Mouse (Mus musculus): Measurements from ENCODE around the gene Uckl1. TPM values are rescaled to one million over a fixed set of nuclear protein-coding genes. Genes with fewer than 3 reads are reported as not detected.

Gene Uckl1
- polyA plus RNA-seq, 1 experiment from 2014 or later = 54.6 TPM

- Histone ChIP-seq H3K4me2 (no peak overlapping the region), H3K9ac (no peak overlapping the region), H3K9me3 (replicated peaks) (no peaks in the 10 kb centered on the region), H3K4me1 (peaks cover 20% of the 10 kb centered on the region), H3K27ac (no peak overlapping the region), H3K4me3 (no peak overlapping the region), H3K27me3 (no peaks in the 10 kb centered on the region), H3K36me3 (ENCODE audit: poor library complexity, severe bottlenecking) (peaks cover 71% of the 10 kb centered on the region)
- WGBS = 91% methylated on average over 11 of the region's 11 CpGs
- ATAC-seq = no peak
Measured at GRCm38 (mm10) chr2:181588229-181588780, 3.6 kb upstream of the Uckl1 start.

GRCm38 (mm10) chr2:181587796-181588195 is 3.1 kb upstream of the Uckl1 start:
- H3K36me3 ChIP-seq (ENCODE audit: poor library complexity, severe bottlenecking) = peaks cover 71% of the 10 kb centered on the region
- no peak for ATAC-seq
- H3K27me3 ChIP-seq = no peaks in the 10 kb centered on the region
- H3K4me2 ChIP-seq = no peak overlapping the region
- no peak overlapping the region for H3K9ac ChIP-seq
- H3K4me3 ChIP-seq = no peak overlapping the region
- no peak overlapping the region for H3K27ac ChIP-seq
- H3K4me1 ChIP-seq = peaks cover 15% of the 10 kb centered on the region
- H3K9me3 ChIP-seq (replicated peaks) = no peaks in the 10 kb centered on the region
- 83% methylated on average over 6 of the region's 6 CpGs for WGBS

- H3K4me2 ChIP-seq = no peak overlapping the region
- no peak overlapping the region for H3K27ac ChIP-seq
- H3K9ac ChIP-seq = no peak overlapping the region
- peaks cover 12% of the 10 kb centered on the region for H3K4me1 ChIP-seq
- 95% methylated on average over 3 of the region's 3 CpGs for WGBS
- ATAC-seq = no peak
- H3K9me3 ChIP-seq (replicated peaks) = no peaks in the 10 kb centered on the region
- no peaks in the 10 kb centered on the region for H3K27me3 ChIP-seq
- H3K36me3 ChIP-seq (ENCODE audit: poor library complexity, severe bottlenecking) = peaks cover 71% of the 10 kb centered on the region
- H3K4me3 ChIP-seq = no peak overlapping the region
Measured at GRCm38 (mm10) chr2:181586124-181586523, 1.4 kb upstream of the Uckl1 start.

GRCm38 (mm10) chr2:181585506-181585905 is 814 bp upstream of the Uckl1 start:
- Histone ChIP-seq H3K9me3 (replicated peaks) (no peaks in the 10 kb centered on the region), H3K9ac (no peak overlapping the region), H3K27ac (no peak overlapping the region), H3K36me3 (ENCODE audit: poor library complexity, severe bottlenecking) (peaks cover 71% of the 10 kb centered on the region), H3K4me1 (peaks cover 10% of the 10 kb centered on the region), H3K4me2 (no peak overlapping the region), H3K4me3 (no peak overlapping the region), H3K27me3 (no peaks in the 10 kb centered on the region)
- ATAC-seq = no peak
- WGBS = 91% methylated on average over 5 of the region's 5 CpGs

GRCm38 (mm10) chr2:181583460-181584257 is 1.0 kb downstream of the Uckl1 start:
- 90% methylated on average over 3 of the region's 3 CpGs for WGBS
- no peak overlapping the region for H3K9ac ChIP-seq
- H3K4me2 ChIP-seq = no peak overlapping the region
- H3K9me3 ChIP-seq (replicated peaks) = no peaks in the 10 kb centered on the region
- H3K4me1 ChIP-seq = peaks cover 16% of the 10 kb centered on the region
- H3K27me3 ChIP-seq = no peaks in the 10 kb centered on the region
- no peak for ATAC-seq
- H3K27ac ChIP-seq = no peak overlapping the region
- no peak overlapping the region for H3K4me3 ChIP-seq
- H3K36me3 ChIP-seq (ENCODE audit: poor library complexity, severe bottlenecking) = peaks cover 53% of the 10 kb centered on the region

- Histone ChIP-seq H3K4me2 (no peak overlapping the region), H3K27me3 (no peaks in the 10 kb centered on the region), H3K9me3 (replicated peaks) (no peaks in the 10 kb centered on the region), H3K4me1 (peaks cover 16% of the 10 kb centered on the region), H3K4me3 (no peak overlapping the region), H3K9ac (no peak overlapping the region), H3K27ac (no peak overlapping the region), H3K36me3 (ENCODE audit: poor library complexity, severe bottlenecking) (peaks cover 46% of the 10 kb centered on the region)
- 84% methylated on average over 1 of the region's 1 CpGs for WGBS
- no peak for ATAC-seq
Measured at GRCm38 (mm10) chr2:181582939-181583338, 1.8 kb downstream of the Uckl1 start.

GRCm38 (mm10) chr2:181582358-181582757 is 2.3 kb downstream of the Uckl1 start:
- H3K4me1 ChIP-seq = peaks cover 16% of the 10 kb centered on the region
- H3K4me3 ChIP-seq = peak overlapping the region; percentile 71; the same call in 1 of the 2 replicates
- peaks cover 40% of the 10 kb centered on the region for H3K36me3 ChIP-seq (ENCODE audit: poor library complexity, severe bottlenecking)
- H3K9ac ChIP-seq = 0 out of 2 replicates have a peak overlapping the region, but pooled peaks have one; percentile 87
- H3K4me2 ChIP-seq = peak overlapping the region; percentile 92
- H3K27ac ChIP-seq = 0 out of 2 replicates have a peak overlapping the region, but pooled peaks have one; percentile 86
- no peaks in the 10 kb centered on the region for H3K9me3 ChIP-seq (replicated peaks)
- WGBS = 83% methylated on average over 2 of the region's 2 CpGs
- no peak for ATAC-seq
- no peaks in the 10 kb centered on the region for H3K27me3 ChIP-seq

GRCm38 (mm10) chr2:181581402-181582120 is 3.1 kb downstream of the Uckl1 start:
- WGBS = under 1% methylated on average over 49 of the region's 49 CpGs
- Histone ChIP-seq H3K9me3 (replicated peaks) (no peaks in the 10 kb centered on the region), H3K9ac (peak overlapping the region; percentile 87), H3K27me3 (no peaks in the 10 kb centered on the region), H3K4me3 (peak overlapping the region; percentile 71), H3K4me1 (peaks cover 16% of the 10 kb centered on the region), H3K36me3 (ENCODE audit: poor library complexity, severe bottlenecking) (peaks cover 32% of the 10 kb centered on the region), H3K4me2 (peak overlapping the region; percentile 92), H3K27ac (peak overlapping the region; percentile 86)
- peak; percentile 87 for ATAC-seq

- peaks cover 27% of the 10 kb centered on the region for H3K36me3 ChIP-seq (ENCODE audit: poor library complexity, severe bottlenecking)
- H3K27me3 ChIP-seq = no peaks in the 10 kb centered on the region
- peak; percentile 80 for ATAC-seq
- H3K4me3 ChIP-seq = peak overlapping the region; percentile 71
- peak overlapping the region; percentile 86 for H3K27ac ChIP-seq
- no peaks in the 10 kb centered on the region for H3K9me3 ChIP-seq (replicated peaks)
- WGBS = under 1% methylated on average over 11 of the region's 11 CpGs
- peak overlapping the region; percentile 87 for H3K9ac ChIP-seq
- H3K4me1 ChIP-seq = peaks cover 16% of the 10 kb centered on the region
- peak overlapping the region; percentile 92 for H3K4me2 ChIP-seq
Measured at GRCm38 (mm10) chr2:181581016-181581401, 3.7 kb downstream of the Uckl1 start.

- no peak overlapping the region for H3K27ac ChIP-seq
- peak overlapping the region; percentile 71 for H3K4me3 ChIP-seq
- WGBS = 82% methylated on average over 5 of the region's 5 CpGs
- no peak overlapping the region; the same call in 1 of the 2 replicates for H3K9ac ChIP-seq
- no peaks in the 10 kb centered on the region for H3K27me3 ChIP-seq
- peaks cover 19% of the 10 kb centered on the region for H3K36me3 ChIP-seq (ENCODE audit: poor library complexity, severe bottlenecking)
- peak overlapping the region; percentile 92 for H3K4me2 ChIP-seq
- no peaks in the 10 kb centered on the region for H3K9me3 ChIP-seq (replicated peaks)
- peaks cover 16% of the 10 kb centered on the region for H3K4me1 ChIP-seq
- no peak for ATAC-seq
Measured at GRCm38 (mm10) chr2:181580131-181580772, 4.4 kb downstream of the Uckl1 start.

GRCm38 (mm10) chr2:181579681-181580080 is 5.0 kb downstream of the Uckl1 start:
- no peak for ATAC-seq
- 95% methylated on average over 1 of the region's 1 CpGs for WGBS
- Histone ChIP-seq H3K9ac (no peak overlapping the region), H3K4me3 (no peak overlapping the region), H3K27ac (no peak overlapping the region), H3K36me3 (ENCODE audit: poor library complexity, severe bottlenecking) (peaks cover 16% of the 10 kb centered on the region), H3K9me3 (replicated peaks) (no peaks in the 10 kb centered on the region), H3K27me3 (no peaks in the 10 kb centered on the region), H3K4me1 (peaks cover 16% of the 10 kb centered on the region), H3K4me2 (no peak overlapping the region)

Measured in forebrain, embryonic 13.5 days (tissue).